Mouse (Mus musculus): Measurements from ENCODE around the gene Klhl22. TPM values are rescaled to one million over a fixed set of nuclear protein-coding genes. Genes with fewer than 3 reads are reported as not detected.
A peak's percentile ranks its signal among the peaks of the same experiment; 100 is the strongest.

Klhl22 gene
- polyA plus RNA-seq, 1 experiment from 2014 or later = 72.8 TPM

- Histone ChIP-seq H3K27me3 (replicated peaks; ENCODE audit: low read depth, poor library complexity, severe bottlenecking) (peaks cover 83% of the 10 kb centered on the region), H3K9me3 (no peaks in the 10 kb centered on the region), H3K4me1 (peaks cover 57% of the 10 kb centered on the region), H3K4me3 (peak within 1 kb of the TSS; percentile 77), H3K27ac (replicated peaks) (peak within 1 kb of the TSS; percentile 96), H3K36me3 (replicated peaks) (peaks cover 20% of the 10 kb centered on the region)
- peak; percentile 87 for DNase-seq (ENCODE audit: low spot score)
- WGBS = under 1% methylated on average over 81 of the region's 81 CpGs
Measured at GRCm38 (mm10) chr16:17796971-17797811, 37.8 kb downstream of the Klhl22 start, which contains the start of gene Scarf2. Gene Scarf2 (plus strand): TSS chr16:17797282.

GRCm38 (mm10) chr16:17797812-17798311 is 38.4 kb downstream of the Klhl22 start:
- H3K4me1 ChIP-seq = peaks cover 63% of the 10 kb centered on the region
- peaks cover 89% of the 10 kb centered on the region for H3K27me3 ChIP-seq (replicated peaks; ENCODE audit: low read depth, poor library complexity, severe bottlenecking)
- peak overlapping the region; percentile 77 for H3K4me3 ChIP-seq
- 2% methylated on average over 29 of the region's 29 CpGs for WGBS
- no peaks in the 10 kb centered on the region for H3K9me3 ChIP-seq
- peaks cover 16% of the 10 kb centered on the region for H3K36me3 ChIP-seq (replicated peaks)
- H3K27ac ChIP-seq (replicated peaks) = peak overlapping the region; percentile 96
- peak; percentile 69 for DNase-seq (ENCODE audit: low spot score)

GRCm38 (mm10) chr16:17798321-17799180 is 39.1 kb downstream of the Klhl22 start:
- Histone ChIP-seq H3K27me3 (replicated peaks; ENCODE audit: low read depth, poor library complexity, severe bottlenecking) (peaks cover 96% of the 10 kb centered on the region), H3K9me3 (no peaks in the 10 kb centered on the region), H3K4me1 (peaks cover 70% of the 10 kb centered on the region), H3K27ac (replicated peaks) (peak overlapping the region; percentile 96), H3K4me3 (peak overlapping the region; percentile 77), H3K36me3 (replicated peaks) (peaks cover 14% of the 10 kb centered on the region)
- DNase-seq (ENCODE audit: low spot score) = peak; percentile 87
- 1% methylated on average over 45 of the region's 45 CpGs for WGBS

GRCm38 (mm10) chr16:17799584-17799983 is 40.2 kb downstream of the Klhl22 start:
- no peak for DNase-seq (ENCODE audit: low spot score)
- Histone ChIP-seq H3K27ac (replicated peaks) (no peak overlapping the region), H3K4me3 (peak overlapping the region; percentile 77; the same call in 1 of the 2 replicates), H3K9me3 (no peaks in the 10 kb centered on the region), H3K4me1 (peaks cover 81% of the 10 kb centered on the region), H3K36me3 (replicated peaks) (0 out of 2 replicates have a peak, but pooled peaks cover 10% of the 10 kb centered on the region), H3K27me3 (replicated peaks; ENCODE audit: low read depth, poor library complexity, severe bottlenecking) (peaks cover 99% of the 10 kb centered on the region)

GRCm38 (mm10) chr16:17801777-17802455 is 42.5 kb downstream of the Klhl22 start:
- H3K4me1 ChIP-seq = peaks cover 91% of the 10 kb centered on the region

GRCm38 (mm10) chr16:17802456-17802838 is 43.0 kb downstream of the Klhl22 start:
- Histone ChIP-seq H3K27me3 (replicated peaks; ENCODE audit: low read depth, poor library complexity, severe bottlenecking) (peaks cover 99% of the 10 kb centered on the region), H3K36me3 (replicated peaks) (peaks cover 27% of the 10 kb centered on the region; the same call in 1 of the 2 replicates), H3K4me1 (peaks cover 91% of the 10 kb centered on the region), H3K9me3 (no peaks in the 10 kb centered on the region), H3K4me3 (peak overlapping the region; percentile 56), H3K27ac (replicated peaks) (peak overlapping the region; percentile 44; the same call in 1 of the 2 replicates)
- WGBS = 7% methylated on average over 18 of the region's 18 CpGs
- DNase-seq (ENCODE audit: low spot score) = no peak

More at GRCm38 (mm10) chr16:17801777-17802455, 42.5 kb downstream of the Klhl22 start:
- H3K36me3 ChIP-seq (replicated peaks) = peaks cover 24% of the 10 kb centered on the region; the same call in 1 of the 2 replicates
- no peaks in the 10 kb centered on the region for H3K9me3 ChIP-seq
- WGBS = 7% methylated on average over 7 of the region's 7 CpGs
- peaks cover 100% of the 10 kb centered on the region for H3K27me3 ChIP-seq (replicated peaks; ENCODE audit: low read depth, poor library complexity, severe bottlenecking)
- peak; percentile 23 for DNase-seq (ENCODE audit: low spot score)
- H3K27ac ChIP-seq (replicated peaks) = no peak overlapping the region
- H3K4me3 ChIP-seq = peak overlapping the region; percentile 56; the same call in 1 of the 2 replicates

- Histone ChIP-seq H3K27me3 (replicated peaks; ENCODE audit: low read depth, poor library complexity, severe bottlenecking) (peaks cover 98% of the 10 kb centered on the region), H3K27ac (replicated peaks) (peak overlapping the region; percentile 44; the same call in 1 of the 2 replicates), H3K36me3 (replicated peaks) (peaks cover 31% of the 10 kb centered on the region), H3K4me1 (peaks cover 91% of the 10 kb centered on the region), H3K4me3 (peak overlapping the region; percentile 56), H3K9me3 (no peaks in the 10 kb centered on the region)
- peak; percentile 60 for DNase-seq (ENCODE audit: low spot score)
- 2% methylated on average over 83 of the region's 83 CpGs for WGBS
Measured at GRCm38 (mm10) chr16:17802839-17803674, 43.6 kb downstream of the Klhl22 start.

GRCm38 (mm10) chr16:17803675-17804448 is 44.4 kb downstream of the Klhl22 start:
- Histone ChIP-seq H3K4me1 (peaks cover 90% of the 10 kb centered on the region), H3K27me3 (replicated peaks; ENCODE audit: low read depth, poor library complexity, severe bottlenecking) (peaks cover 96% of the 10 kb centered on the region), H3K36me3 (replicated peaks) (peaks cover 33% of the 10 kb centered on the region), H3K9me3 (no peaks in the 10 kb centered on the region), H3K27ac (replicated peaks) (peak overlapping the region; percentile 66; the same call in 1 of the 2 replicates), H3K4me3 (peak overlapping the region; percentile 56)
- DNase-seq (ENCODE audit: low spot score) = no peak
- 10% methylated on average over 33 of the region's 33 CpGs for WGBS

GRCm38 (mm10) chr16:17804449-17804912 is 45.1 kb downstream of the Klhl22 start:
- 3% methylated on average over 33 of the region's 33 CpGs for WGBS
- Histone ChIP-seq H3K9me3 (no peaks in the 10 kb centered on the region), H3K36me3 (replicated peaks) (peaks cover 33% of the 10 kb centered on the region), H3K27ac (replicated peaks) (peak overlapping the region; percentile 66), H3K4me1 (peaks cover 89% of the 10 kb centered on the region), H3K4me3 (peak overlapping the region; percentile 56), H3K27me3 (replicated peaks; ENCODE audit: low read depth, poor library complexity, severe bottlenecking) (peaks cover 96% of the 10 kb centered on the region)
- DNase-seq (ENCODE audit: low spot score) = peak; percentile 87

- peak overlapping the region; percentile 66; the same call in 1 of the 2 replicates for H3K27ac ChIP-seq (replicated peaks)
- H3K27me3 ChIP-seq (replicated peaks; ENCODE audit: low read depth, poor library complexity, severe bottlenecking) = peaks cover 96% of the 10 kb centered on the region
- DNase-seq (ENCODE audit: low spot score) = no peak
- H3K36me3 ChIP-seq (replicated peaks) = peaks cover 33% of the 10 kb centered on the region
- peak overlapping the region; percentile 56 for H3K4me3 ChIP-seq
- peaks cover 88% of the 10 kb centered on the region for H3K4me1 ChIP-seq
- H3K9me3 ChIP-seq = no peaks in the 10 kb centered on the region
- WGBS = 14% methylated on average over 7 of the region's 7 CpGs
Measured at GRCm38 (mm10) chr16:17804982-17805381, 45.6 kb downstream of the Klhl22 start.

Measured in embryonic facial prominence, embryonic 10.5 days (tissue).